Mouse (Mus musculus): ENCODE measurements around the gene Stom.

Stom gene

DNA sequence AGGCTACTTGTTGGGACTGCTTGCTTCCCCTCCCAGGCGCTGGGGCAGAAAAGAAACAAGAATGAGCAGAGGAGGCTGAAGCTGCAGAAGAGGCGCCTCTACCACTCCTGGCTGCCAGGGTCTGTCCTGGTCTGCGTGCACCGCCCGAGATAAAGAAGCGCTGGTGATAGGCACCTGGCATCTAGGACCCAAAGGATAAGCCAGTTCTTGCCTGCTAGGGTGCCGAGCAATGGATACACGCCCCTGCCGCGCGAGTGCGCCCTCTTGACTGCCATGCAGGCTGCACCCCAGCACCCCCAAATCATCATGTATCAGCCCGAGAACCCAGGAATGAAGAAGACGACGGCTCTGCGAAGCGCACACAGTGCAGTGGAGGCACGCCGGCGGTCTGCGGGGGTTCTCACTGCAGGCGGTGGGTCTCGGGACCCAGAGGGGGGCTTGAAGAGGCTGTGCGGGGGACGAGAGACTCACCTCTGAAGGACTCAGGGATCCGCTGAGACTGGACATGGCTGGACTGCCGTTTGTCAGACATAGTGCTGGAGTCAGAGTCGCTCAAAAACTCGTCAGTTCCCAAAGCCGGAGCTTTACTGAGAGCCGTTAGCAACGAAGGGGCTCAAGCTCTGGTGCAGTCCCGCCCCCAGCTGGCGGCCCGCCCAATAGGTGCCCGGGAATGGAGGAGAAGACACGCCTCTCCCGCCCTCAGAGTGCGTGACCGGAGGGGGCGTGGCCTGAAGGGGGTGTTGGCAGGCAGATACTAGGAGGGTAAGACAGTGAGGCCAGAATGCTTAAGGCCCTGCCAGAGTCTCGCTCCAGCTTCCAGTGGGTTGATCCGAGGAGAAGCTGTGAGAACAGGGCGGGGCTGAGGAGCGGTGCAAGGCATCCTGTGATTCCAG is at the start of gene Stom:
Stom (minus strand) TSS at position 589 of the 893 bp plus-strand sequence.
- peak; percentile 99 for DNase-seq (ENCODE audit: low read depth, low spot score)

DNA sequence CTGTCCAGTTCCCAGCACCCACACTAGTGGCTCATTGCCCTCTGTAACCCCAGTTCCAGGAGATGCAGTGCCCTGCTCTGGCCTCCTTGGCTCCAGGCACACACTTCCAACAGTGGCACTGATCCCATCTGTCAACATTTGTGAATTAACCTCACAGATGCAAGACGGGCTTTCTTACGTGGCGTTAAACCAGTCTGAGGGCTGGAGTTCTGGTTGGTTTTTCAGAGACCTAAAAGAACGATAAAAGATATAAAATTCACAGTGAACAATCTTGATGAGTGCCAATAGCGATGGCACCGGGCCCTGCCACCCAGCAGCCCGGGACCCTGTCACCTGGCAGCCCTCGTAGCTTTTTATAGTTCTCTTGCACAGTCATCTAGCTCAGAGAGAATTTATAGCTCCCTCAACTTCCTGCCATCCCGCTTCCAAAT is 48.7 kb upstream of the Stom start:
- DNase-seq (ENCODE audit: low read depth, low spot score), result no peak

DNA sequence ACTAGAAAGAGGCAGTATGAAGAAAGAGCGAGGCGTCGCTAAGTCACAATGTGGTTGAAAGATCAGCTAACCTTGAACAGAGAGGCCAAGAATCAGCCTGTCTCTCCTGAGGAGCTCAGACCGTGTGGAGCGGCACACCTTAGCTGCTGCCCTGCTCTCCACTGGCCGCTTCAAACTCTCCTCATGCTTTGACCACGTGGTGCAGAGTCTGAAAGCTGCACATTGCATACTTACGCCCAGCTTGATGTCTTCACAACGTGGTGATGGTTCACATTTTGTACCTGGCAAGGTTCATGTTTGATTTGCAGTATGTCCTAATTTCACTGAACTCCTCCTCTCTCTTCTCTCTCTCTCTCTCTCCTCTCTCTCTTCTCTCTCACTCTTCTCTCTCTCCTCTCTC is 42.5 kb upstream of the Stom start:
- no peak for DNase-seq (ENCODE audit: low read depth, low spot score)

DNA sequence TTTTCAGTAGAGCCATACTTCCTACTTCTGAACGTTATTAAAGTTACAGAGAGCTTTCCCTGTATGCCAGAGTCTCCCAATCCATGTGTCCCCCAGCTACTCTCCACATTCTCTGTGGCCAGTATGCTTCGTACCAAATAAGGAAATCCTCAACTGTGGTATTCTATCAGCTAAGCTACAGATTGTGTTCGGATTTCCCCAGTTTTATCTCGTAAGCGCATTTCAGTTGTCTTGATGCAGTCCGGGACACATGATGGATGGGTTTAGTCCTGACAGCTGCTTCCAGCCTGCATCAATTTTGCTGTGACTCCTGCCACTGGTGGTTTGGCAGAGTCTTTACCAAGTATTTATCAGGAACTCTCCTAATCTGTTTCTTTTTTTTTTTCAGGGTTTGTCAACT is 40.8 kb upstream of the Stom start:
- no peak for DNase-seq (ENCODE audit: low read depth, low spot score)

DNA sequence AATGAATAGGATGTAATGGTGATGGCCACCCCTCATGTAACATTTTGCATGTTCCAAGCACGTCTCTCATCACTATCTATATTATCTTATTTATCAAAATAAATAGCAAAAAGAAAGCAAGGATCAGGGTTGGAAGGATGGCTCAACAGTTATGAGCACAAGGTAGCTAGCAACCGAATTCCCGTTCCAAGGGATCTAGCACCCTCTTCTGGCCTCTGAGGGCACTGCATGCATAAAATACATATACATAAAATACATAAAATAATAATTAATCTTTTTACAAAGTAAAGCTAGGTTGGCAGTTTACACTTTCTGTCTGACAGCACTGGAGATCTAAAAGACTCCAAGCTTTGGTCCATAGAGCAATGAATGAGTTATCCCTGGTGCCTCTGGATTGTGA is 36.2 kb upstream of the Stom start:
- peak; percentile 44 for DNase-seq (ENCODE audit: low read depth, low spot score)

DNA sequence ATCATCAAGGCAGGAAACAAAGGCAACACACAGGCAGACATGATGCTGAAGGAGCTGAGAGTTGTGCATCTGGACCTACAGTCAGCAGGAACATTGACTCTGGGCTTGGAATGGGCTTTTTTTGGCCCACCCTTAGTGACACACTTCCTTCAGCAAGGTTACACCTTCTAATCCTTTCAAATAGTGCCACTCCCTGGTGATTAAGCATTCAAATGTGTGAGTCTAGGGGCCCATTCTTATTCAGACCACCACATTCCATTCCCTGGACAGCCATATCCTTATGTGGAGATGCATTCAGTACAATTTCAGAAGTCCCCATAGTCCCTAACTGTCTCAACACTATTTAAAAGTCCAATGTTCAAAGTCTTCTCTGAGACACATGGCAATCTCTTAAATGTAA is 33.9 kb upstream of the Stom start:
- peak; percentile 87 for DNase-seq (ENCODE audit: low read depth, low spot score)

DNA sequence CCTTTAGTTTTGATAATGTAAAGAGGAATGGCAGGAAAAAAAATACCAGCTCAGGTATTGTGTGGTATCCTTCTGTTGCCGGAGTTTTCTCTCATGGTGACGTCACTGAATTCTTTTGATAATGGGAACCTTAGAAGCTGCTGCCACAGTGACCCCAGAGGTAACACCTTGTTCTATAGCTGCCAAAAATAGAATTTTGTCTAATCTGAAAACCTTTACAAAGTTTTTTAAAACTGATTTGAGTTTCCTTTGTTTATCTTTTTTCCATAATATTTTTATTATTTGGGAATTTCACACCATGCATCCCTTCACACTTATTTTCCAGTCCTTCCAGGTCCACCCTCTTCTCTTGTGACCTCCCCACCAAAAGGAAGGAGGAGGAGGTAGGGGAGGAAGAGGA is 30.9 kb upstream of the Stom start, which contains the start of gene 4930568D16Rik:
4930568D16Rik (minus strand) TSS at position 101 of the 400 bp plus-strand sequence.
- peak; percentile 53 for DNase-seq (ENCODE audit: low read depth, low spot score)

DNA sequence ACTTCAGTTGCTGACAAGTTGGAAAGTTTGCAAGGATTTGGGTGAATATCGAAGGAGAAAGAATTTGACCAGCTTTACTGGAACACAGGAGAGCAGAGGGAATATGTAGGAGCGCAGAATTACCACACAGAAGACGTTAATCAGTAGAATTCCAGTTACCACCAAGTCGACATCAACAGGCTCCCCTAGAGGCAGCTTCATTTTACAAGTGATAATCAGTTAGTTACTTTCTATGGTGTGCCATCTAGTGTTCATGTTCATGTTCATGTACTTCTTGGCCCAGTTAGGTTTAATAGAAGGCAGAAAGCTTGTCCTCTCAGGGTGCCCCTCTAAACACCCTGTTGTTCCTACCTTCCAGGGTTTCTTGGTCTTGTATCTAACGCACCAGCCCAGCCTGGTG is 12.4 kb upstream of the Stom start:
- peak; percentile 48 for DNase-seq (ENCODE audit: low read depth, low spot score)

DNA sequence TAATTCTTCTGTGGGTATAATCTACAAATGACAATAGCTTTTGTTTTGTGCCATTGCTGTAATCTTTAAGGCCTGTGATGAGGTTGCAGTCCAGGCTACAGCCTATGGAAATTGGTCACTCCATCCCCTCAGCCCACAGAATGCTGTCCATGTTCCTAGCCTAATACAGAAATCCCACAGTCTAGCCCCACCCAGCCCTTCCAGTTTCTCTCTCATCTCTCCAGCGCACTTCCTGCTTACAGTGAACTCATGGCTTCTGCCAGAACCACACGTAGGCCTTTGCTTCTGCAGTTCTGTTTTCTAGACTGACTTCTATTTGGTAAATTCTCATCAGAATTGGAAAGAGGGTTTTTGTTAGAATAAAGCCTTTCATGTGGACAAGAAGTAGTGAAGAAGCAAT is 9.2 kb upstream of the Stom start:
- DNase-seq (ENCODE audit: low read depth, low spot score), result no peak

DNA sequence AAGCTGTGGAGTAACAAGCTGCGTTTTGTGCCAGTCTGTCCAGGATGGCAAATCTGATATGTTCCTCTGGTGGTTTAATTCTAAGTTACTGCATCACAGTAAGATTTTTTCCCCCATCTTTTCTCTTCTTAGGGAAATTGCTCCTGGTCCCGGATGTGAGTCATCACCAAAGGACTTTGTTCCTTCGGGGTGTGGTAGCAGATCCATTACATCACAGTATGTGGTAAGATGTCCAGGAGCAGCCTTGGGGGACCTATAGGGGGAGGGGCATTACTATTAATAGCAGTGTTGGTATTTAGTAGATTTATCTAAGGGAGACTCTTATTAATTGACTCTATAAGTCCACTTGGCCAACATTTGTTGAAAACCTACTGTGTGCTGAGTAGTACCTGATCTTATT is 5.8 kb upstream of the Stom start:
- DNase-seq (ENCODE audit: low read depth, low spot score), result peak; percentile 52

DNA sequence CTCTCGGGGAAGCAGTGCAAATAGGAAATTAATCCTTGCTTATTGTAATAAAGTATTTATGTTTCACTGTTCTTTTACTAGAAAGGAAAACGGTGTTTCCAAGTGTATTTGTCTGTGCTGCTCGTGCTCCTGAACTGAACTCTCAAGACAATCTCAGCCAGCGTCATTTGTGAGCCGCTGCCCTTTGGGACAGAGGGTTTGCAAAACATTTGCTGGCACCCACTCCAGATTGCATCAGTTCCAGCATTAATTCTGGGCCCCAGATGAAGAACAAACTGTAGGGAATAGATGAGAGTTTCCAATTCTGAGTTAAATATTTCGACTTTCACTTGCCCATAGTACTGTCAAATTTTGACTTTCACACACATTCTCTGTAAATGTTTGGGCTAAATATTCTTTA is 1.9 kb upstream of the Stom start:
- DNase-seq (ENCODE audit: low read depth, low spot score), result no peak

DNA sequence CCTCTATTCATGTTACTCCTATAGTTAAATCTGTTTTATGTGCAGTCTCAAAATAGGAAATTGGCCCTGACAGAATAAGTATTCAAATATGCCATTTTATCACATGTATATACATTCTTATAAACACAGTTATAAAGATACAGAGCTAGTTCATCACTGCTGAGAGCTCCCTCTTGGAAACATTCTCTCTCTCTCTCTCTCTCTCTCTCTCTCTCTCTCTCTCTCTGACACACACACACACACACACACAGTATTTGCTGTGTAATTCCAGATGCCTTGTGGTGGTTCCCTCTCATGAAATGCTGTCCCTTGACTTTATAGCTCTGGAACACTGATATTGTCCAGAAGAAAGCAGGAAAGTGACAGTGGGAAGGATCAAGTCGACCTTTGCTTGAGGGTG is 1.3 kb upstream of the Stom start:
- no peak for DNase-seq (ENCODE audit: low read depth, low spot score)

DNA sequence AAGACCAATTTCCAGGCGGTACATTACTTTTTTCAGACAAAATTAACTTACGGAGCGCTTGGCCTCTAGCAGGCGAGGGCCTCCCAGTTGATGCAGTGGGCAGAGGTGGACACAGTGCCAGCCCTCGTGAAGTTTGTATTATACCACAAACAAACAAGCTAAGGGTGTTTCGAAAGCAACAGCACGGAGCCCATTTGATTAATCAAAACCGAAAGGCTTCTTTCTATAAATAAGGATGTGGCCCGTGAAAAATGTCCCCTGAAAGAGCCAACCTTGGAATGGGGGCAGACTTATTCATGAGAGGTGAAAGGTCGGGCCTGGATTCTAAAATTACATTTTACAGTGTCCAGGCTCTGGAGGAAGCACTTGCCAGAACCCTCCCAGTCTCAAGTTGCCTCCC is 643 bp upstream of the Stom start:
- no peak for DNase-seq (ENCODE audit: low read depth, low spot score)

DNA sequence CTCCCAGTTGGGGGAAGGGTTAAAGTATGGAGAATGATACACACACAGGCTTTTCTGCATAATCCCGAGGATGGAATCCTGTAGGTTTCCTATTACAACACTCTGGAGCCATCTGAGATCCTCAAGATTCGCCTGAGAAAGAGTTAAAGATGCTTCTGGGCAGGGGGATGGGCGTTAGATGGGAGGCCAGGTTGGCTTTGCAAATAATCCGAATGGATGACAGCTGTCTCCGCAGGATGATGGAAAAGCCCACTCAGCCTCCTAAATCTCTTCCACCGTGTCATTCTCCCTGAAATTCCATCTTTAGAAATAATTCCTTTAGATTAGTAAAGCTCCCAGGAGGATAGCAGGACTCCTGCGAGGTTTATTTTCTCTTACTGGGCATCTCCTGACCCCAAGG is 1.2 kb downstream of the Stom start:
- DNase-seq (ENCODE audit: low read depth, low spot score), result no peak

DNA sequence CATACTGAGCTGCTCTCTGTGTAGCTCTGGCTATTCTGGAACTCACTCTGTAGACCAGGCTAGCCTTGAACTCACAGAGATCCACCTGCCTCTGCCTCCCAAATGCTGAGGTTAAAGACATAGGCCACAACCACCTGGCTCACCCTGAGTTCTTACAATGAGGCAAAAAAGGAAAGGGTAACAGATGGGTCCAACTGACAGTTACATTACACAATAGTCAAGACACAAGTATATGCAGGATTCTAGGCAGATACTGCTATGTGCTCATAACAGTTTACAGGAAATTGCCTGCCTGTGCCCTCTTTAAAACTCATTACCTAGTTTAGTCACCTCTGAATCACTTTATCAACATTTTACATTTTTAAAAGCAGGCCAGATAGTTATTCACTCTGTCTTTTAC is 3.1 kb downstream of the Stom start:
- no peak for DNase-seq (ENCODE audit: low read depth, low spot score)

DNA sequence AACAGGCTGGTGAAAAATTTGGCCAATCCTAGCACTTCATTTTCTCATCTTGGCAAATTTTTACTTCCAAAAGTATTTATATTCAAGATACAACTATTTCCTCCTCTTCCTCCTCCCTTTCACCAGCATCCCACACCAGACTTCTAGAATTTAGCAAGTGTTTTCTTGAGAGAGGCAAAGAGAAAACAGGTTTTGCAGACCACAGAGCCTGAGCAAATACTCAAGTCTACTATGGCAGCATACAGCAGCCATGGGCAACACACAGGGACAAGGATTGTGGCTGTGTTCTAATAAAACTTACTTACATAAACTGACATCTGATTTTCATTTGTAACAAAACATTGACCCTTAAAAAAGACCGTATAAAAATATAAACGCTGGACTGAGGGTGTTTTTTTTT is 5.6 kb downstream of the Stom start:
- no peak for DNase-seq (ENCODE audit: low read depth, low spot score)

DNA sequence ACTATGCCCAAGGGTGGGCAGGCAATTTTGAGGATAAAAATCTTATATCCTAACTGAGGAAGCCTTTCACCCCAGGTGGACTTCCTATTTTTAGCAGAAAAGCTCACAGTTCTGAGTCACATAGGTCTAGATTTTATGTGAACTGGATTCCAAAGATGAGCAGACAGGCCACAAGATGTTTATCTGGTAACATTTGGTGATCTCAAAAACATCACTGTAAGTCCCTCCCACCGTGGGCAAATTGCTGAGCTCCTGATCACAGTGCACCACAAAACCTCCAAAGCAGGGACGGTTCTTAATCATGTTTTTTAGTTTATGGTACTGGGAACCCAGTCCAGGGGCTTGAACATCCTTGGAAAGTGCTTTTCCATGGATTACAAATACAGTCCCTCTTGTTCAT is 7.7 kb downstream of the Stom start:
- DNase-seq (ENCODE audit: low read depth, low spot score), result no peak

DNA sequence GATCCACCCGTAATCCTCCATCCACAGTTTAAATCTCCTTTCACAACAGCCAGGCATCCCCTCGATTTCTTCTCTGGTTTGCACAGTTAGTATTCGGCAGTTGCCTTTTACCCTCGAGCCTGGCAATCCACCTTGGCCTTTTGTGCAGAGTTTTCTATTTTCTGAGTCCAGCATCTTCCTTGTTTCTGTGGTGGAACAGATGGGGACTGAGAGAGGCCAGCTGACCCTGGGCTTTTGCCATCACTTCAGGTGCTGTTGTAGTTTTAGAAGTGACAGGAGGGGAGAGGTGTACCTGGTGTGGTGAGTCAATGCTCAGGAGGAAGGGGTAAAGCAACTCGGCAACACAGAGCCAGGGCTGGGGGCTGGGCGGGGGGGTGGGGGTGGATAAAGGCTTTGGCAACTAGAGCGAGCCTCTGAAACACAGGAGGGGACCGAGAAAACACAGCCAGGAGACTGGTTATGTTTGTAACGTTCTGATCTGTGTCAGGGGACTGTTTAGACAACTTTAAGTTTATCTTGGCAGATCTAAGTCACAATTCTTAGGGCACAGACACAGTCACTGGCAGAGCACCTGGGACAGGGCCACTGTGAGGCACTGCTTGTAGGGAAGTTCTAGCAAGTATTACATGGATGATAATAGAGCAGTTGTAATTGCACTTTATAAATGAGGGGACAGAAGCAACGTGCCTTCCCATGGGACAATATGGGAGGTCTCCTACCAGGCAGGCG is 8.5 kb downstream of the Stom start:
- no peak for DNase-seq (ENCODE audit: low read depth, low spot score)

DNA sequence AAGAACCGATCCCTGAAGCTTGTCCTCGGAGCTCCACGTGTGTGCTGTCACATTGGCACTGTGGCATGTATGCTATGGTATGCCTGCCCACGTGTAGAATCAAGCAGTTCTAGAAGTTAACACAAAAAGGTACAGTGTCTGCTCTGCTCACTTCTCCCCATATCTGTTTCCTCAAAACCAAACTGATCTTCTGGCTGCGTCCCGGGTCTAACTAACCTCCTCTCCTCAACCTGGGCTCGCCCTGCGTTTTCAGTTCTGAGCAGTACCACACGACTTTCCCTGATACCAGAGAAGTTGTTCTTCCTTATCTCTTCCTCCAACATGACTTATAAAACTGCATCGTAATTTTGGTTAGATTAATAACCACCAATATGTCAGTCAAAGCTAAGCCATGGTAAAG is 9.2 kb downstream of the Stom start:
- no peak for DNase-seq (ENCODE audit: low read depth, low spot score)

DNA sequence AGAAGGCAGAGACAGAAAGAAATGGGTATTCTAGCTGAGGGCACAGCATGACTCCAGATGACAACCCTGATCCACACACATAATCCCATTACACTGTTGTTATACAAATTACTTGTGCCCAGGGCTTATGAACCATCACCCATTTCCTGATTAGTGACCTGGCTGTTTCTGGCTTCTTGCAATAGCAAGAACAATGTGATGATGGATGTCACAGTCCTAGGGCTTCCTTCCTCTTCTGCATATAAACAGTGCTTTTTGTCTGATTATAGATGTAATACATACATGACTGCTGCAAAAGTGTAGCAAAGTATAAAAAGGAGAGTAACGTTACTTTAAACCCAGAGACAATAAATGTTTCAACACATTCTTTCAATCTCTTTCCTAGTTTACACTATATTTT is 9.8 kb downstream of the Stom start:
- DNase-seq (ENCODE audit: low read depth, low spot score), result no peak

DNA sequence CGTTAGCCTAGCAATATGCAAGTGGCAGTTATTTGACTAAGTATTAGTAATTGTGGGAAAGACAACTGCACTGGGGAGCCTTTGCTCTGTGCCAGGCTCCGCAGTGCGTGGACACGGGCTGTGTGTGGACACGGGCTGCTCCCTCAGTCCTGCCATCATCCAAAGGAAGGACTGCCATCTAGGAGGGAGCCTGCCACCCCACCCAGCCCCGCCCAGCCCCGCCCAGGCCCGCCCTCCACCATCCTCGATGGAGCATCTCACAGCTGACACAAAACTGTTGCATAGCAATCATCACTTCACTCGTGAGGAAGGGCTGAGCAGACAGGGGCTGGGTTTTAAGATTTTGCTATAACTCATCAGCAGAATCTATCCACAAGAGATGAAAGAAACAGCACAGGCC is 10.8 kb downstream of the Stom start:
- DNase-seq (ENCODE audit: low read depth, low spot score), result no peak

DNA sequence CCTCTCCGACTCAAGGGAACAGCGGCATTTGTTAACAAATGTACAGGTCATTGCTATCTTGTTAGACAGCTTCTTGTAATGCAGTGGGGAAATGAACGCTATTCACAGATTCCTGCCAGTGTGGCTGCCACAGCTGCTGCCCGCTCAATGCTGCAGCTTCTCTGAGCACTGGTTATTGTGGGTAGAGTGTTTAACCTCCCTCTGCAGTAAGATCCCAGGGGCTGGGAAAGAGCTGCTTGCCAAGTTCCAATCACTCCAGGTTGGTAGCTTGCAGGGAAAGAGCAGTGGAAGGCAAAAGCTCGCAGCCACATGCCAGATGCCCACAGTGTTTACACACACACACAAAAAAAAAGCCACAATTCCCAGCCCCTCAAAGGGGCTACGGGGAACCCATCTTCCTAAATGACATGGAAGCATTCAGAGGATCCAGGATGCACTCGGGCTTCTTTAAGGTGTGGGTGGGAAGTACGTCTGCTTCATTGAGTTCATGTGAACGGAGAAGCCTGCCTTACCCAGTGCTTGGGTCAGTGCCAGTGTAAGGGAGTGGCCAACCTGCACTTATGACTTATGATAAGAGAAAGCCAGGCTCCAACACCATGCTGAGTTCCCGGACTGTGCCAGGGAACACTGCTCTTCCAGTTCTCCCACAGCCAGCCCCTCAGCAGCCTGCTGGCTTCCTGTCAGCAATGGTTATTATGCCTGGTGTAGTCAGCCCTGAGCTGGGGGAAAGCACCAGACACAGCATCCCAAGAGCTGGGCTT is 14.2 kb downstream of the Stom start:
- DNase-seq (ENCODE audit: low read depth, low spot score), result no peak
